Mouse (Mus musculus): ENCODE measurements around the gene Gm3448. TPM values are rescaled to one million over a fixed set of nuclear protein-coding genes. Genes with fewer than 3 reads are reported as not detected.
"Not testable (repeated sequence)": the region's sequence is repeated elsewhere in the genome, so short reads cannot be mapped to it uniquely, and the experiment has no call there.

Gm3448 gene
- polyA plus RNA-seq, 1 experiment from 2014 or later: 5.7 TPM

- H3K4me2 ChIP-seq (replicated peaks); H3K9me3 ChIP-seq; H3K27ac ChIP-seq; H3K27me3 ChIP-seq; H3K4me3 ChIP-seq (replicated peaks); H3K36me3 ChIP-seq; H3K9ac ChIP-seq (replicated peaks); H3K4me1 ChIP-seq (replicated peaks): not testable (repeated sequence)
- ATAC-seq: peak; percentile 93
- no CpG with 5 or more reads among the region's 48 CpGs for WGBS
Measured at GRCm38 (mm10) chr17:15024502-15025193, 16.7 kb downstream of the Gm3448 start.

- H3K4me1 ChIP-seq (replicated peaks); H3K4me3 ChIP-seq (replicated peaks); H3K9me3 ChIP-seq; H3K27me3 ChIP-seq; H3K4me2 ChIP-seq (replicated peaks); H3K9ac ChIP-seq (replicated peaks); H3K36me3 ChIP-seq; H3K27ac ChIP-seq: not testable (repeated sequence)
- ATAC-seq: peak; percentile 80
- no CpG with 5 or more reads among the region's 97 CpGs for WGBS
Measured at GRCm38 (mm10) chr17:15023878-15024492, 17.4 kb downstream of the Gm3448 start.

- not testable (repeated sequence) for H3K4me1 ChIP-seq (replicated peaks); H3K27ac ChIP-seq; ATAC-seq; H3K4me3 ChIP-seq (replicated peaks); H3K9me3 ChIP-seq; H3K9ac ChIP-seq (replicated peaks); H3K4me2 ChIP-seq (replicated peaks); H3K36me3 ChIP-seq; H3K27me3 ChIP-seq
- WGBS: 73% methylated on average over 3 of the region's 3 CpGs
Measured at GRCm38 (mm10) chr17:15021503-15022220, 19.7 kb downstream of the Gm3448 start.

- H3K27me3 ChIP-seq; H3K4me2 ChIP-seq (replicated peaks); H3K4me1 ChIP-seq (replicated peaks); H3K27ac ChIP-seq; H3K36me3 ChIP-seq; H3K9me3 ChIP-seq; H3K4me3 ChIP-seq (replicated peaks); H3K9ac ChIP-seq (replicated peaks): not testable (repeated sequence)
- peak; percentile 99 for ATAC-seq
- no CpG with 5 or more reads among the region's 60 CpGs for WGBS
Measured at GRCm38 (mm10) chr17:15009706-15010413, 31.5 kb downstream of the Gm3448 start, which contains the start of gene Gm3435. Gene Gm3435 (plus strand): TSS chr17:15010176.

- H3K27me3 ChIP-seq; ATAC-seq; H3K4me3 ChIP-seq (replicated peaks); H3K9ac ChIP-seq (replicated peaks); H3K4me2 ChIP-seq (replicated peaks); H3K4me1 ChIP-seq (replicated peaks); H3K9me3 ChIP-seq; H3K27ac ChIP-seq; H3K36me3 ChIP-seq: not testable (repeated sequence)
- no CpG with 5 or more reads among the region's 3 CpGs for WGBS
Measured at GRCm38 (mm10) chr17:15009088-15009487, 32.2 kb downstream of the Gm3448 start.

GRCm38 (mm10) chr17:15000047-15000446, 41.3 kb downstream of the Gm3448 start:
- H3K36me3 ChIP-seq; H3K9ac ChIP-seq (replicated peaks); H3K4me3 ChIP-seq (replicated peaks); H3K4me2 ChIP-seq (replicated peaks); H3K27me3 ChIP-seq; H3K4me1 ChIP-seq (replicated peaks); ATAC-seq; H3K9me3 ChIP-seq; H3K27ac ChIP-seq: not testable (repeated sequence)
- WGBS: no CpG with 5 or more reads among the region's 4 CpGs

GRCm38 (mm10) chr17:14994140-14994539, 47.2 kb downstream of the Gm3448 start:
- not testable (repeated sequence) for H3K36me3 ChIP-seq; H3K9me3 ChIP-seq; ATAC-seq; H3K4me2 ChIP-seq (replicated peaks); H3K27ac ChIP-seq; H3K4me3 ChIP-seq (replicated peaks); H3K9ac ChIP-seq (replicated peaks); H3K27me3 ChIP-seq; H3K4me1 ChIP-seq (replicated peaks)
- no CpG with 5 or more reads among the region's 5 CpGs for WGBS

- H3K27ac ChIP-seq; H3K4me2 ChIP-seq (replicated peaks); H3K4me3 ChIP-seq (replicated peaks); H3K4me1 ChIP-seq (replicated peaks); H3K9me3 ChIP-seq; H3K9ac ChIP-seq (replicated peaks); H3K36me3 ChIP-seq; H3K27me3 ChIP-seq: not testable (repeated sequence)
- no CpG with 5 or more reads among the region's 47 CpGs for WGBS
- peak; percentile 93 for ATAC-seq
Measured at GRCm38 (mm10) chr17:14993139-14993832, 48.1 kb downstream of the Gm3448 start.

GRCm38 (mm10) chr17:14992522-14993138, 48.7 kb downstream of the Gm3448 start:
- ATAC-seq: peak; percentile 80
- H3K9me3 ChIP-seq; H3K36me3 ChIP-seq; H3K27ac ChIP-seq; H3K27me3 ChIP-seq; H3K9ac ChIP-seq (replicated peaks); H3K4me1 ChIP-seq (replicated peaks); H3K4me3 ChIP-seq (replicated peaks); H3K4me2 ChIP-seq (replicated peaks): not testable (repeated sequence)
- no CpG with 5 or more reads among the region's 98 CpGs for WGBS

- 79% methylated on average over 4 of the region's 5 CpGs for WGBS
- H3K27me3 ChIP-seq, ATAC-seq: not testable (repeated sequence)
Measured at GRCm38 (mm10) chr17:14990116-14990702, 51.1 kb downstream of the Gm3448 start.

GRCm38 (mm10) chr17:14978362-14979038, 62.8 kb downstream of the Gm3448 start, which contains the start of the genes 9030025P20Rik and Gm3417:
Gene 9030025P20Rik (plus strand): TSS chr17:14978468.
Gene Gm3417 (minus strand): TSS chr17:14978790.
- H3K36me3 ChIP-seq; H3K27ac ChIP-seq; H3K9ac ChIP-seq (replicated peaks); H3K4me1 ChIP-seq (replicated peaks); H3K9me3 ChIP-seq; H3K27me3 ChIP-seq: not testable (repeated sequence)
- peak; percentile 99 for ATAC-seq
- Histone ChIP-seq H3K4me2 (replicated peaks) (peak within 1 kb of the TSS; percentile 36), H3K4me3 (replicated peaks) (peak within 1 kb of the TSS; percentile 20; the same call in 1 of the 2 replicates)
- no CpG with 5 or more reads among the region's 60 CpGs for WGBS

More at GRCm38 (mm10) chr17:14990116-14990702, 51.1 kb downstream of the Gm3448 start:
- H3K9me3 ChIP-seq; H3K9ac ChIP-seq (replicated peaks); H3K4me2 ChIP-seq (replicated peaks); H3K4me1 ChIP-seq (replicated peaks); H3K4me3 ChIP-seq (replicated peaks); H3K36me3 ChIP-seq; H3K27ac ChIP-seq: not testable (repeated sequence)
